Mouse (Mus musculus): ENCODE results near the gene Ppp2r5e. TPM values are rescaled to one million over a fixed set of nuclear protein-coding genes. Genes with fewer than 3 reads are reported as not detected.

Ppp2r5e gene
- total RNA-seq, 2 experiments from 2014 or later, result 24.2 to 26.9 TPM

DNA sequence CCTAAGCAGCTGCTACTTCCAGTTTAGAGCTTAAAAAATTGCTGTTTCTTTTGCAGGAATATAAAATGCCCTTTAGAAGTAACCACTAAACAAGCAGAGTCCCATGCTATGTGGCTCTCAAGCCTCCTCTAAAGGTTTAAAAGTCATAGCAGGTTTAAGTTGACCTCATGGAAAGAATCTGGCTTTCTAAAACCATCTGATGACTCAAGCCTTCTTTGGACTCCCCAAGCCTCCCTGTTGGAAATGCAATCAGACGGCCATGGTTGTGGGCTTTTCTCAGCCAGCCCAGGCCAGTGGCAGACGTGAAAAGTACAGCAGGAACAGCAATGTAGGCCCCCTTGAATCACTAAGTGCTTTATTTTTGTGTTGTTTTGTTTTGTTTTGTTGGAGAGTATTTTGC is 51.4 kb downstream of the Ppp2r5e start:
- intact Hi-C loops (cut with DNase I; ENCODE audit: low total_unique reads), result no loop called here
- no peak for DNase-seq

DNA sequence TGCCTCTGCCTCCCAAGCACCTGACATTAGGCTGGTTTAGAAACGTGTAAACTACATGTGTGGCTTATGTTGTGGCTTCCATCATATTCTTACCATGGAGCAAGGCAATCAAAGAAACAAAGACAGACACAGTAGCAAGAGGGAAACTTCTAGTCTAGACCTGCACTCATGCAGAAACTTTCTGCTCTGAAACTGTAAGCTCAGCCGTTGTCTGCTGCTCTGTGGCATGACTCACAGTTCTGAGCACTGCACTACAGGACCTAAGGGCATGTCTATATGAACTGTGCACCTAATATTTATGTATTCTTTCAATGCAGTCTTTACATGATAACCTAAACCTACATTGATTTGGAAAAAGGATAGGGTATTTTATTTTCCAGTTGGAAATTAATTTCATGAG is 51.8 kb downstream of the Ppp2r5e start:
- intact Hi-C loops (cut with DNase I; ENCODE audit: low total_unique reads), result no loop called here
- no peak for DNase-seq

DNA sequence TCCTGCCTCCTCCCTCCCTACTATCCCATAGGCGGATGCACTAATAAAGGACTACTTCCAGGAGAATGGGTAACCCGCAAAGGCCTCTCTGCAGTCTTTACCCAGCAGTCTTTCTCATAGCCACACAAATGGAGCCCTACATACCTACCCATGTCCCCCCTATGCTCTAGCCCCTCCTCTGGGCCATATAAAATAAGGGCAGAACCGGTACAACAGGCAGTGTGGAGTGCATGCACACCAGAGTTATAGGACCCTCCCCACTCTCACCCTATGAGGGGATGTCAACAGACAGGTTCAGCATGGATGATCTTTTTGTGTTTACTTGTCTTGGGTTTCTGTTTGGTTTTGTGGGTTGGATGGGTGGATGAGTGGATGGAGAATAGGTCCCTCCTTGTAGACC is 52.7 kb downstream of the Ppp2r5e start:
- intact Hi-C loops (cut with DNase I; ENCODE audit: low total_unique reads), result no loop called here
- no peak for DNase-seq

DNA sequence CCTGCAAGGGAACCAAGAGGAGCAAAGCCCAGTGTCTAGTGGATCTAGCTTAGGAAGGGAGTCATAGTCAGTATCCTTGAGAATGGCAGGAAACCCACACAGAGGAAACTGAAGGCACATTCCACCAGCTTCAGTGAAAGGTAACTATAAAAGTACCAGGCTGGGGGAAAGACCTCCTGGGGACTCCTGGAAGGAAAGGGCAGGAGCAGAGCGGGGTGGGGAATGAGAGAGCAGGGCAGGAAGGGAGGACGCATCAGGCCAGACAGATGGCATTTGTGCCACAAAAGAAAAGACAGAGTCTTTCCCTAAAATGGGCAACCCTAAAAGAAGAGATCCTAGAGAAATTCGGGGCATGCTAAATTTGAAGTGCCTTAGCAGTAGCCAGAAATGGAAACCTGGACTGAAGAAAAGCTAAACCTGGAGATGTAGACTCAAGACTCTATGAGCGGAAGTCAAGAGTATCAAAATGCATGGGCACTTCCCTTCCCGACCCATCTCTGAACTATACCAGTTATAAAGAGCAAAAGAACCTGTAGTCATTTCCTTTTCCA is 55.3 kb downstream of the Ppp2r5e start:
- intact Hi-C loops (cut with DNase I; ENCODE audit: low total_unique reads), result no loop called here
- DNase-seq, result no peak

DNA sequence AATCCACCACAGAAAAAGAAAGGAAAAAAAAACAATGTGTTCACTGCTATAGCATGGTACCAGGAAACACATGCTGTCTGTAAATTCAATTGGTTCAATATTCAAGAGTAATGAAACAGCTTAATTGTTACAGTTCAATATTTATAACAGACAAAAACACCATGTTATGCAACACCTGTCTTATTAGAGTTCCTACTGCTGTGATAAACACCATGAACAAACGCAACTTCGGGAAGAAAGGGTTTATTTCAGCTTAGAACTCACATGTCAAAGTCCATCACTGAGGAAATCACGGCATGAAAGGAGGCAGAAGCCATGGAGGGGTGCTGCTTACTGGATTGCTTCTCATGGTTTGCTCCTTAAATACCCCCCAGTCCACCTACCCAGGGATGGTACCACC is 56.8 kb downstream of the Ppp2r5e start:
- intact Hi-C loops (cut with DNase I; ENCODE audit: low total_unique reads), result no loop called here
- no peak for DNase-seq

DNA sequence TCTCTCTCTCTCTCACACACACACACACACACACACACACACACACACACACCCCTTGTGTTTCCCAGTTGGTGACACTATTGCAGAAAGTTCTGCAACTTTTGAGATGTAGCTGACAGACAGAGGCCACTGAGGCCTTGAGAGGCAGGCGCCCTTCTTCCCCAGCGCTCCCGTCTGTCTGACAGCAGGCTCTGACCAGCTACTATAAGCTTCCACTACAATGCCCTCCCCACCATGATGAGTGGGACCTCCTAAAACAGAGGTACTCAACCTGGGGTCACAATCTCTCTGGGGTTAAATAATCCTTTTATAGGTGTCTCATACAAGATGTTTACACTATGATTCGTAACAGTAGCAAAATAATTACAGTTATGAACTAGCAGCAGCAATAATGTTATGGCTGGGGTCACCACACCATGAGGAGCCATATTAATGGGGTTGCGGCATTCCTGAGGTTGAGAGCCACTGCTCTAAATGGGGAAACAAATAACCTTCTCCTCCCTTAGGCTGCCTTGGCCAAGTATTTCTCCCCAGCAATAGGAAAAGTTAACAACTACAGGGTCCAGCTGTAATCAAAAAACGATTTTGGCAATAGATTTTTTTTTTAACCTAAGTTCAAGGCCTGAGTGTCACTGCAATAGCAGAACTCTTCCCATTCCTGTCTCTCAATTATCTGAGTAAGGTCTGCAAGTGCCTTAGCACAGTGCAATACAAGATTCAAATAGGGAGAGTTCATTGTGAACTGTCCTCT is 58.2 kb downstream of the Ppp2r5e start:
- DNase-seq, result no peak
- intact Hi-C loops (cut with DNase I; ENCODE audit: low total_unique reads), result no loop called here

DNA sequence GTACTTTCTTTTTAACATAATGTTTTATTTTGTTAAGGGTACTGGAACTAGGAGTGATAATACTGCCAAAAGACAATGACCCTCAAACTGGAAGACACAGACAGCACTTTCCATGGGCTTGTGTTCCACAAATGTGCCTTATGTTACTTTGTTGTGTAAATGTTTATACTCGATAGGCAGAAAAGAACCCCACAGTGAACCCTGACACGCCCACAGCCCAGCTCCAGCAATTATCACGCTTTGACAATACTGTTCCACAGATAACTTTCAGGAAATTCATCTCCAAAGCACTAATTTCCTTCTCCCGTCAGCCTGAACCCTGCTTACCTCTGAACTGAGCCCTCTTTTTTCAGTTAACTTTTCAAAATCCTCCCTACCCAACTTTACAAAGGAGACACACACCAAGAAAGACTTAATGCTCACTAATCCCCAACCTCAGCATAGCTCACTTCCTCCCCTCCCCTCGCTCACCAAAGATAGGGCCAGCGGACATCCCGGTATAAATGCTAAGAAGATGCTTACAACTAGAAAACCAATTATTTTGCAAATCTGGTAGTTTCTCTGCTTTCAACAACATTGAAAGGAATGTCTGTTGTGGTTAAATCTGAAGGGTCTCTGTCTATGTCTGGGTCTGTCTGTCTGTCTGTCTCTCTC is 58.9 kb downstream of the Ppp2r5e start:
- intact Hi-C loops (cut with DNase I; ENCODE audit: low total_unique reads), result no loop called here
- DNase-seq, result no peak

DNA sequence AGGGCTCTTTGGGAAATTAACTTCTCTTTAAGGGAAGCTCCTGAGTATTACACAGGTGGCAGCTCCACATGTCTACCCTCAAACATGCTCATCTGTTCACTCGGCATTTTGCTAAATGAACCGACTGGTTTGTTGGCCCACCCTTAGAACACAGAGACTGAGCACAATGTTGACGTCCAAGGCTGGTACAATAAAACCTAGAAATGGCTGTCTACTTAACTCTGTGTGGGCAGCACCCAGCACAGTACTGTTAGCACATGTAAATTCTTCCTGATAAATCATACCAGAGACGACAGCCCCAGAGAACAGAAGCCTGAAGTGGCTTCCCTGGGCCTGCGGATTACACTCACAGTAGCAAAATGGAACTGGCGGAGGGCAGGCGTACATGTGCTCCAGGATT is 59.5 kb downstream of the Ppp2r5e start:
- intact Hi-C loops (cut with DNase I; ENCODE audit: low total_unique reads), result no loop called here
- DNase-seq, result no peak

DNA sequence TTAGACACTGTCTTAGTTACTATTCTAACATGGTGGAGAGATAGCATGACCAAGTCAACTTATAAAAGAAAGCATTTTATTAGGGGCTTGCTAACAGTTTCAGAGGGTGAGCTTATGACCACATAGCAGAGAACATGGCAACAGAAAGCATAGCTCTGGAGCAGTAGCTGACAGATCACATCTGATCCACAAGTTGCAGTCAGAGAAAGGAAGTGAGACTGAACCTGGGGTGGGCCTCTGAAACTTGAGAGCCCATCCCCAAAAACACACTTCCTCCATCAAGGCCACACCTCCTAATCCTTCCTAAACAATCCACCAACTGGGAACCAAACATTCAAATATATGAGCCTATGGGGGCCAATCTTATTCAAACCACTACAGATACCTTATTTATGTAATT is 62.9 kb downstream of the Ppp2r5e start:
- intact Hi-C loops (cut with DNase I; ENCODE audit: low total_unique reads), result no loop called here
- no peak for DNase-seq

DNA sequence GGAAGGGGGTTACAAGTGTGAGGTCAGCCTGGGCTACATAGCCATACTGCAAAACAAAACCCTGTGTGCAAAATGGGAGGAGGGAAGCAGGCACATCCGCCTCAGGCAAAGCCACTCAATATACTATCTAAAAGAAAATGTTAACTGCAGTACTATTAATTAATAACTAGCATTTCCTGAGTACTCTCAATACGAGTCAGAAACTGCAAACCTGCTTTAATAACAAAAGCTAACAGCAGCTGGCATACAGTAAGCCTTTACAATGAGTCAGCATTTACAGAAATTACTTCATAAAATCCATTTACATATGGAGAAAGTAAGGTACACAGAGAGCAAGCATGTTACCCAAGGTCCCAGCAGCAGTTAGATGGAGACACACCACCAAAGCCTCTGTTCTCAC is 64.2 kb downstream of the Ppp2r5e start:
- no peak for DNase-seq
- intact Hi-C loops (cut with DNase I; ENCODE audit: low total_unique reads), result no loop called here

DNA sequence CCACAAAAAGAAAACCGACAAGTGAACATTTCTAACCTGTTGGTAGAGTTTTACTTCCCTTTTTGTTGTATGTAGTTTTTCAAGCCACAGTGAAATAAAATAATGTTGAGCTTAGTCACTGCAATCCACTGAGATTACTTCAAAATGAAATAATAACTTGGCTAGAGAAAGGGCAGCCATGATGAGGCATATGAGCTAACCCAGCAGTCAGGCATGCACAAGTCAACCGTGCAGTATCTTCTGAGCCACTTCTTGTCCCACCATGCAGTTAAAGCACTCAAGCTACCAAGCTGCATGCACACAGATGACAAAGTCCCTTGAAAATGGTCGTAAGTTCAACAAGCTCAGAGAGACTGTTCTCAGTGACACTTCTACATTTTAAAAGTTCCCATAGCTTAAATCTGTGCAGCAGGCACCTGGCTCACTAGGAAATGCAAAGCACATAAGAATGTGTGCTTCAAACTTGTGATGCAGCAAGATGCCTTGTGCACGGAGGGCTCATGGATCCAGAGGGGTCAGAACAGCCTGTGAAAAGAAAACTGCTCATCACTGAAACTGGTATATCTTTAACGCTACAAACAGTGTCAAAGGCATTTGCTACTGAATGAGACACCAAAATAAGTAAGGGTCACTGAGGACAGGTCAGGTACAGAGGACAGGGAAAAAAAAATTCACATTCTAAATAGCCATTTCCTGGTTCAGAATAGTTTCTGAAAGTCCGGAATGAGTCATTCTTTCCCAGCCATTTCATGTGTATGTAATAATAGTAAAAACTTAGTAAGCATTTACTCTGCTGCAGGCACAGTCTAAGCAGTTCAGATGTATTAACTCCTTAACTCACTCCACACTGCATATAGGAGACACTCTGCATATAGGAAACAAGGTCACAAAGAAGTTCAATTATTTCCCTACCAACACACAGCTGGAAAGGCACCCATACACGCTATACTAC is 66.9 kb downstream of the Ppp2r5e start:
- no peak for DNase-seq
- intact Hi-C loops (cut with DNase I; ENCODE audit: low total_unique reads), result no loop called here

DNA sequence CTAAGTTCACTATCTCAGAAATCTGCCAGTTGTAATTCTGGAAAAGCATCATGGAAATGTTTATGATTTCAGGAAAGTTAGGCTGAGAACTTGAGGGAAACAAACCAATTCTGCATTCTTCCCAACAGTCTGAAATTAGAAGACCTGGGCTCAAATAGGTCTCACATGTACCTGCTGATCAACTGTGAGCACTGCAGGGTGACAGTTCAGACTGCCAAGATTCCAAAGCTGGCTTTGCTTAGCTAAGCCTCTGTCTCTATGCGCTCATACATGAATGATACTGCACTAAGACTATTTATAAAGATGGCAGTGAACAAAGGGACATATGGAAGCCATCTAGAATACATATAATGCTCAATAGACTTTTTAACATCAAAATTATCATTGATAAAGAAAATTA is 67.7 kb downstream of the Ppp2r5e start:
- no peak for DNase-seq
- intact Hi-C loops (cut with DNase I; ENCODE audit: low total_unique reads), result no loop called here

DNA sequence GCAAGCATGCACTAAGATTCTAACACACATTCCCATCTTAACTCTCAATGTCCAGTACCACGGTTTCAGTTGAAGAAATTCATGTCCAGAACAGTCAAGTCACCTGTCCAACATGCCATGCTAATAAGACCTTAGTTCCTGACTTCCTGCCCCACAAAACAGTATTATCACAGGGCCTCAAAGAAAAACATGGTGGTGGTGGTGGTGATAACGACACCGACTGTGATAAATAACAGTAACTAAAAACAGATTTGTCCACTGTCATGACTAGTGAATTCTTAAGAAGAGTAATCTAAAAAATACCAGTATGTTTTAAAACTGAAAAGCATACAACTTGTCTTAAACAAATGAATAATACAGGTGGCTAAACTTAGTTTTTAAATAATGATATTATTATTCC is 71.8 kb downstream of the Ppp2r5e start:
- DNase-seq, result no peak
- intact Hi-C loops (cut with DNase I; ENCODE audit: low total_unique reads), result no loop called here

DNA sequence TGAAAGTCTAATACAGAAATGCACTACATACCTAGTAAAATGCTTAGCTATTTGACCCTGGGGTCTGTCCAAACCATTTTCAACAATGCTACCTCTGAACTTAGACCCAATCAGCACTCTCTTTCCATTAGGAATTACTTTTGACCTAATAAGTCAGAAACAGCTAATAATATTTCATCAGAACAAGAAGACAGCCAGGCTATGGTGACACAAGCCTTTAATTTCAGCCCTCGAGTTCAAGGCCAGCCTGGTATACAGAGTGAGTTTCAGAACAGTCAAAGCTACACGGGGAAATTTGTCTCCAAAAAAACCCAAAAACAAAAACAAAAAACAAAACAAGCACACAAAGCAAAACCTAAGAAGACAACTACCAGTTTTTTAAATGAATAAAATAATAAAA is 73.1 kb downstream of the Ppp2r5e start:
- intact Hi-C loops (cut with DNase I; ENCODE audit: low total_unique reads), result no loop called here

DNA sequence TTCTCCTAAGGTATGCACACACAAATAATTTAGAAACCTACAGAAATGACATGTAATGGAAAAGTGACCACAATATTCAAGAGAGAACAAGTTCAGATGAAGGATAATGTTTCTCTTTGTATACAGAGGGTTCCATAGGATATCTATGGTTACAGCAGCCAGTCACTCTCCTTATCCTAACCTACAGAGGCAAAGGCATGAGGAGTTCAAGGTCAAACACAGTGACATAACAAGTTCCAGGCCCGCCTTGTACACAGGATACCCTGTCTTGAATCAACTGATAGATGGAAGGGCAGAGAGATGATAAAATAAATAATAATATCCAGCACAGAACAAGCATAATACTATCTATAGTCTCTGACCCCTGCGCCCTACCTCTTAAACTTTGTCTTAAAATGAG is 73.7 kb downstream of the Ppp2r5e start:
- DNase-seq, result no peak
- intact Hi-C loops (cut with DNase I; ENCODE audit: low total_unique reads), result no loop called here

More for the DNA sequence above, 73.1 kb downstream of the Ppp2r5e start:
- DNase-seq, result no peak

DNA sequence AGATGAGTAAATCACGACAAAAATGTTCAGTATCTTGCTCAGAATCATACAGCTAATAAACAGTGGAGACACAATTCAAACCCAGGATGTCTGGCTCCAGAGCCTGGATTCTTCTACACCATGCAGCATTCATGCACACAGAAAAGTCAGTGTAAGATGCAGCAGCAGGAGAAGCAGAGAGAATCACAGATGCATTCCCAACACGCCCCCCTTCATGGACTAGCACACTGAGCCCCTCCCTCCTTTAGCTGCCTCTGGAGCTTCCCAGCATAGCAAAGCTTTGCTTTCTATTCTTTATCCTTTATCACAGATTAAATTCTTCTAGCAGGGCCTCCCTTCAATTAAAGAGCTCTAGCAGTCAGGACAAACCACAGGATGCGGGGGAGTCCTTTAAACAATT is 75.7 kb downstream of the Ppp2r5e start:
- intact Hi-C loops (cut with DNase I; ENCODE audit: low total_unique reads), result no loop called here
- DNase-seq, result no peak

DNA sequence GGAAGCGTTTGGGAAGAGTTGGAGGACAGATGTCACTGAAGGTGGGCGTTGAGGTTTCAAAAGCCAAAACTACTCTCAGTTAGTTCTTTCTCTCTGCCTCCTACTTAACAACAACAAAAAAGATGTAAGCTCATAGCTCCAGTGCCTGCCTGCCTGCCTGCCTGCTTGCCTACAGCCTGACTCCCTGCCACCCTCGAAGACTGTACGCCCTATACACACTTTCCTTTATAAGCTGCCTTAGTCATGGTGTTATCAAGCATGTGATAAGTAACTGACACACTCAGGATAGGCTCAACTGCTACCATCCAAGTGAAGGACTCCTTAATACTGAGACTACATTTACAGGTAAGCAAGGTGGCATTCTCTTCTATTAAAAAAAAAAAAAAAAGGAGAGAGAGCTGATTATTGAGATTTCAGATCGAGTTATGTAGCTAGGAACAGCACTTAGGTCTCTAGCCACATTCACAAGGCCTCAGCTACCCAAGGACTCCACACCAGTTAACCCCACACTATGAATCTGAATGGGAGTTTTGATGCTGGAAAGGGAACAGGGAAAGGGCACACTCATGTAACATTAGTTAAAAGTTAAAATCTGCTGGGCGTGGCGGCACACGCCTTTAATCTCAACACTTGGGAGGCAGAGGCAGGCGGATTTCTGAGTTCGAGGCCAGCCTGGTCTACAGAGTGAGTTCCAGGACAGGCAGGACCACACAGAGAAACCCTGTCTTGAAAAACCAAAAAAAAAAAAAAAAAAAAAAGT is 76.7 kb downstream of the Ppp2r5e start:
- DNase-seq, result no peak
- intact Hi-C loops (cut with DNase I; ENCODE audit: low total_unique reads), result no loop called here

DNA sequence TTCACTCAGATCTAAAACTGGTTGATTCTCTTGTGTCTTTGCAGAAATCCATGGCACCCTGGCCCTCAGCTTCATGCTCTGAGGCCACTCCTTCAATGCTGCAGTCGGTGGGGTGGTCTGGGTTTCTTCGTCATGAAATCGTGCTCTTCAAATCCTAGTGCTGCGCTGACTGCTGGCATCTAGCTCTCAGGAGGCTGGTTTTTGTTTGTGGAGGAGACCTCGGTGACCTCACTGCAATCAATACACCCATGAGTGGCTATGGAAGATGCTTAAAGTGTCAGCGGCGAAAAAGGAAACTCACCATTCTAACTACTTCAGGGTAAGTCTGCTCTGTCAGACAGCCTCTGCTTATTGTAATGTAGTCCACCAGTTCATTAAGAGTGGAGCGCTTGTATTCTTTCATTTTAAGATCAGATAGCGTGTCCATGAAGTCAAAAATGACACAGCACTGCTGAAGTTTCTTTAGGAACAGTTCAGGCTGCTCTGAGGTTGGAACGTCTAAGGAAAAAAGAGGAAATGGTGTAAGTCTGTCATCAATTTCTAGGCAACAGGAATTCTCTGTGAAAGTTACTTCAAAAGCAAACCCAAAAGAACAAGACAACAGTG is 80.6 kb downstream of the Ppp2r5e start:
- no peak for DNase-seq
- intact Hi-C loops (cut with DNase I; ENCODE audit: low total_unique reads), result no loop called here

DNA sequence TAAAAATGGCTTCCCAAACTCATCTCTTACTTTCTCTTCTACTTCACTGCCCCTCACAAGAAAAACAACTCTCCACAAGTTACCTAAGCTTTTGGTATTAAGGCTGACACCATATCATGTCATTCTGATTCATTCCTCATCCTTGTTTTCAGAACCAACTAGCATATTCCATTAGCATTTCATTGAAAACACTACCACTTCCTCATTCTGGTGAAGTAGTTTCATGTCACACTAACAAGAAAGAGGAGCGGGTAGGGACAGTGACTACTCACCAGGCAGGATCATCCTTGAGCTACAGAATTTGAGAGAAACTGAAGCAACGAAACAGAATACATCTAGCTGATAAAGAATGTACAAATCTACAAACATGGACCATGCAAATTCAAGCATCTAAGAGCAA is 84.5 kb downstream of the Ppp2r5e start:
- DNase-seq, result no peak
- intact Hi-C loops (cut with DNase I; ENCODE audit: low total_unique reads), result no loop called here
